Mouse (Mus musculus) bone marrow macrophage, adult 2 months (primary cell): ENCODE measurements around the gene Fgfr2.

Experiments used
- CTCF ChIP-seq: IDR thresholded peaks from 2 replicates; pipeline ENCODE4 v1.5.1; 2012; ENCODE audit warnings: low read depth, mild to moderate bottlenecking, low read length, moderate library complexity
- POLR2A ChIP-seq: IDR thresholded peaks from 2 replicates; pipeline ENCODE4 v1.6.1; 2012; ENCODE audit warnings: mild to moderate bottlenecking, low read depth, low read length, borderline replicate concordance

GRCm38 (mm10) chr7:132416866-132417265 lies 706.3 kb downstream of the Fgfr2 start:
- TF ChIP-seq CTCF (no peak), POLR2A (no peak)
